Mouse (Mus musculus) intestine, postnatal 0 days (tissue): ENCODE data around the gene Rad9a. TPM values are rescaled to one million over a fixed set of nuclear protein-coding genes. Genes with fewer than 3 reads are reported as not detected.

ENCODE experiments used
- ATAC-seq: fragments of 200-750 bp; cut with Nextera tagmentation; 2 replicates; pipeline ENCODE4 v1.8.0; 2017; ENCODE audit warnings: mild to moderate bottlenecking, moderate TSS enrichment, moderate library complexity
- H3K27ac ChIP-seq: fragments of 300-500 bp; sonication (generic); 2 replicates; pipeline ENCODE4 v1.5.1; 2014; ENCODE audit warnings: mild to moderate bottlenecking, low read depth, low read length, moderate library complexity
- H3K27me3 ChIP-seq: fragments of 300-500 bp; sonication (generic); replicated peaks from 2 replicates; pipeline ENCODE4 v1.6.1; 2014; ENCODE audit warnings: low read length, mixed read lengths; ENCODE audit not compliant: control insufficient read depth, insufficient read depth
- H3K36me3 ChIP-seq: fragments of 300-500 bp; sonication (generic); 2 replicates; pipeline ENCODE4 v1.6.1; 2014; ENCODE audit warnings: mild to moderate bottlenecking, moderate library complexity; ENCODE audit not compliant: control insufficient read depth, insufficient read depth
- H3K4me1 ChIP-seq: fragments of 300-500 bp; sonication (generic); replicated peaks from 2 replicates; pipeline ENCODE4 v1.6.1; 2014; ENCODE audit warnings: antibody characterized with exemption, low read length, mixed read lengths; ENCODE audit not compliant: control insufficient read depth, insufficient read depth
- H3K4me2 ChIP-seq: fragments of 300-500 bp; sonication (generic); replicated peaks from 2 replicates; pipeline ENCODE4 v1.6.1; 2014; ENCODE audit warnings: low read depth, mild to moderate bottlenecking, moderate library complexity
- H3K4me3 ChIP-seq: fragments of 300-500 bp; sonication (generic); 2 replicates; pipeline ENCODE4 v1.5.1; 2014; ENCODE audit warnings: low read depth, low read length
- H3K9ac ChIP-seq: fragments of 300-500 bp; sonication (generic); 2 replicates; pipeline ENCODE4 v1.6.1; 2014; ENCODE audit warnings: mild to moderate bottlenecking, low read depth, low read length
- H3K9me3 ChIP-seq: fragments of 300-500 bp; sonication (generic); 2 replicates; pipeline ENCODE4 v1.6.1; 2016; ENCODE audit warnings: mixed run types; ENCODE audit not compliant: control insufficient read depth
- CTCF ChIP-seq: sonication (generic); IDR thresholded peaks from 2 replicates; pipeline ENCODE4 v1.5.1; 2016; ENCODE audit warnings: low read depth, mild to moderate bottlenecking, control low read depth, antibody characterized with exemption, moderate library complexity
- WGBS: fragments of 180-500 bp; shearing (Covaris S2); extraction: QIAGEN DNeasy Blood & Tissue Kit; methylation state at CpG from one replicate; pipeline ENCODE4 v1.1.7; 2014; 5-methylcytosine and 5-hydroxymethylcytosine counted together
- polyA plus RNA-seq: library from polyadenylated mRNA; unstranded; fragments of >200 nt; fragmentation: Nextera tagmentation; extraction: Ambion mirVana; gene quantifications from 2 replicates; pipeline ENCODE4 v1.2.1, GENCODE M21; 2015

Rad9a gene
- polyA plus RNA-seq, 1 experiment from 2014 or later = 12.3 TPM

- no peak overlapping the region for H3K27ac ChIP-seq
- H3K9me3 ChIP-seq = no peaks in the 10 kb centered on the region
- peaks cover 16% of the 10 kb centered on the region for H3K4me1 ChIP-seq
- no peak overlapping the region for H3K9ac ChIP-seq
- 0 out of 2 replicates have a peak overlapping the region, but pooled peaks have one; percentile 52 for H3K4me2 ChIP-seq
- 78% methylated on average over 6 of the region's 6 CpGs for whole genome bisulfite sequencing
- no peaks in the 10 kb centered on the region for H3K36me3 ChIP-seq
- no peak for ATAC-seq
- no peaks in the 10 kb centered on the region for H3K27me3 ChIP-seq
- TF ChIP-seq CTCF = no peak
- H3K4me3 ChIP-seq = no peak overlapping the region
Observed at GRCm38 (mm10) chr19:4219943-4220342, 18.5 kb upstream of the Rad9a start.

GRCm38 (mm10) chr19:4218784-4219183, 17.3 kb upstream of the Rad9a start:
- H3K27me3 ChIP-seq = no peaks in the 10 kb centered on the region
- peaks cover 17% of the 10 kb centered on the region for H3K4me1 ChIP-seq
- no peak for ATAC-seq
- no peak overlapping the region for H3K27ac ChIP-seq
- 67% methylated on average over 1 of the region's 1 CpGs for WGBS
- no peak for TF ChIP-seq CTCF
- H3K4me3 ChIP-seq = no peak overlapping the region
- H3K36me3 ChIP-seq = no peaks in the 10 kb centered on the region
- no peak overlapping the region for H3K4me2 ChIP-seq
- H3K9me3 ChIP-seq = no peaks in the 10 kb centered on the region
- no peak overlapping the region for H3K9ac ChIP-seq

GRCm38 (mm10) chr19:4218293-4218692, 16.8 kb upstream of the Rad9a start:
- no peak for TF ChIP-seq CTCF
- no peak overlapping the region for H3K9ac ChIP-seq
- no peaks in the 10 kb centered on the region for H3K9me3 ChIP-seq
- no peak overlapping the region for H3K4me3 ChIP-seq
- no peaks in the 10 kb centered on the region for H3K27me3 ChIP-seq
- ATAC-seq = no peak
- WGBS = 69% methylated on average over 11 of the region's 11 CpGs
- H3K27ac ChIP-seq = peak overlapping the region; percentile 46; the same call in 1 of the 2 replicates
- no peaks in the 10 kb centered on the region for H3K36me3 ChIP-seq
- H3K4me1 ChIP-seq = peaks cover 20% of the 10 kb centered on the region
- no peak overlapping the region for H3K4me2 ChIP-seq

- no peak overlapping the region; the same call in 1 of the 2 replicates for H3K4me2 ChIP-seq
- TF ChIP-seq CTCF = 0 out of 2 replicates have a peak, but pooled peaks have one; percentile 8
Observed at GRCm38 (mm10) chr19:4217855-4218254, 16.4 kb upstream of the Rad9a start.

GRCm38 (mm10) chr19:4217140-4217539, 15.7 kb upstream of the Rad9a start:
- no peaks in the 10 kb centered on the region for H3K9me3 ChIP-seq
- H3K4me3 ChIP-seq = no peak overlapping the region
- H3K4me2 ChIP-seq = peak overlapping the region; percentile 98
- no peak overlapping the region for H3K9ac ChIP-seq
- no peaks in the 10 kb centered on the region for H3K36me3 ChIP-seq
- TF ChIP-seq CTCF = no peak
- H3K27me3 ChIP-seq = no peaks in the 10 kb centered on the region
- ATAC-seq = no peak
- peaks cover 18% of the 10 kb centered on the region for H3K4me1 ChIP-seq
- H3K27ac ChIP-seq = peak overlapping the region; percentile 46; the same call in 1 of the 2 replicates
- 27% methylated on average over 5 of the region's 5 CpGs for WGBS

More at GRCm38 (mm10) chr19:4217855-4218254, 16.4 kb upstream of the Rad9a start:
- H3K9ac ChIP-seq = no peak overlapping the region
- H3K27me3 ChIP-seq = no peaks in the 10 kb centered on the region
- H3K36me3 ChIP-seq = no peaks in the 10 kb centered on the region
- H3K9me3 ChIP-seq = no peaks in the 10 kb centered on the region
- no peak overlapping the region for H3K4me3 ChIP-seq
- no peak for ATAC-seq
- H3K27ac ChIP-seq = peak overlapping the region; percentile 46; the same call in 1 of the 2 replicates
- 60% methylated on average over 3 of the region's 3 CpGs for WGBS
- H3K4me1 ChIP-seq = peaks cover 20% of the 10 kb centered on the region

GRCm38 (mm10) chr19:4216041-4216685, 14.7 kb upstream of the Rad9a start:
- no peak for ATAC-seq
- Histone ChIP-seq H3K4me3 (peak overlapping the region; percentile 11; the same call in 1 of the 2 replicates), H3K9me3 (no peaks in the 10 kb centered on the region), H3K27me3 (no peaks in the 10 kb centered on the region), H3K9ac (no peak overlapping the region), H3K27ac (peak overlapping the region; percentile 41; the same call in 1 of the 2 replicates), H3K4me1 (peaks cover 14% of the 10 kb centered on the region), H3K4me2 (peak overlapping the region; percentile 98), H3K36me3 (no peaks in the 10 kb centered on the region)
- TF ChIP-seq CTCF = peak; percentile 69
- WGBS = 27% methylated on average over 14 of the region's 14 CpGs
